Mouse (Mus musculus): ENCODE measurements at regions not wholly inside any gene's neighbourhood (a gene's known extent, or its start where the extent isn't known, plus 50 kb on each side); places are given as distances from the start of the nearest gene placed in this dataset.

- TF ChIP-seq CTCF (IDR thresholded peaks at IDR 0.05; ENCODE audit: insufficient read depth, low read depth, low read length) (no peak), POLR2A (IDR thresholded peaks at IDR 0.05; ENCODE audit: insufficient read depth, low read depth, low read length) (no peak)
Observed at GRCm38 (mm10) chr8:34325841-34326613, 214.5 kb upstream of the Gm10131 start.
